ENCODE assay signal across 8 mouse cellular contexts in genomic region chr11:100619485-100619975, GRCm38 (mm10). TPM values are rescaled to one million over a fixed set of nuclear protein-coding genes. Genes with fewer than 3 reads are reported as not detected.
DNase-seq lines count a peak whose midpoint lies in the region; ATAC-seq and TF ChIP-seq lines count a peak whose summit lies in the region.

No protein-coding gene starts in this region.

- peak; percentile 96 for ATAC-seq in forebrain, embryonic 12.5 days (ENCODE audit: low FRiP score)
- peak; percentile 91 for ATAC-seq in liver, postnatal 0 days
- ATAC-seq in neural tube, embryonic 14.5 days (ENCODE audit: low read depth) = peak; percentile 96

- peaks cover 10 to 37% of the 10 kb centered on the region in 2 experiments for H3K36me3 ChIP-seq in CH12.LX (replicated peaks in 1 of 2; ENCODE audit: control insufficient read depth in 1 of 2, insufficient read depth in 1 of 2, low read length in 1 of 2)
- no peaks in the 10 kb centered on the region; the same call in 1 of the 2 replicates for H3K36me3 ChIP-seq in forebrain, embryonic 12.5 days (replicated peaks)
- peaks cover under 1% of the 10 kb centered on the region; the same call in 1 of the 2 replicates for H3K36me3 ChIP-seq in liver, postnatal 0 days (replicated peaks; ENCODE audit: insufficient read depth, low read length)
- no peaks in the 10 kb centered on the region for H3K36me3 ChIP-seq in neural tube, embryonic 14.5 days (ENCODE audit: control insufficient read depth, insufficient read depth, low read length)

- in situ Hi-C loops in CH12.LX (cut with MboI; ENCODE audit: low pct_ligation_motif_present, low pct_unique_long_range_greater_than_20kb, low sequenced_read_pairs) = no loop called here

- peak in 1 of 2 experiments; percentile 74; a peak in 2 of 4 replicates for TF ChIP-seq CTCF in CH12.LX (conservative IDR thresholded peaks at IDR 0.05 in 1 of 2, IDR thresholded peaks at IDR 0.05 in 1 of 2; ENCODE audit: low read depth in 2 of 2, low read length in 2 of 2)
- TF ChIP-seq CTCF in liver, postnatal 0 days (IDR thresholded peaks at IDR 0.05; ENCODE audit: low read depth) = peak; percentile 48

- H3K79me2 ChIP-seq in CH12.LX (replicated peaks; ENCODE audit: control insufficient read depth, extremely low read depth, insufficient read depth, poor library complexity, severe bottlenecking) = peaks cover 49% of the 10 kb centered on the region

- TF ChIP-seq RAD21 in CH12.LX (IDR thresholded peaks at IDR 0.05; ENCODE audit: low read depth, low read length) = no peak; the same call in 1 of the 2 replicates

- peak overlapping the region; percentile 83 to 91 (median 84) for H3K4me3 ChIP-seq in CH12.LX (replicated peaks in 1 of 3; ENCODE audit: low read depth in 2 of 3, low read length in 2 of 3, poor library complexity in 1 of 3)
- H3K4me3 ChIP-seq in forebrain, embryonic 12.5 days (replicated peaks) = peak overlapping the region; percentile 94
- peak overlapping the region; percentile 94 for H3K4me3 ChIP-seq in liver, postnatal 0 days (ENCODE audit: low read depth, low read length)
- H3K4me3 ChIP-seq in neural tube, embryonic 14.5 days (ENCODE audit: low read depth, low read length) = peak overlapping the region; percentile 78

- under 1% methylated on average over 38 of the region's 40 CpGs for WGBS in forebrain, embryonic 12.5 days
- WGBS in large intestine, adult 2 months = under 1% methylated on average over 40 of the region's 40 CpGs
- 3% methylated on average over 40 of the region's 40 CpGs for WGBS in liver, postnatal 0 days (ENCODE audit: insufficient replicate concordance)
- WGBS in neural tube, embryonic 14.5 days = under 1% methylated on average over 40 of the region's 40 CpGs

- intact Hi-C loops in heart, postnatal 10 days (cut with DNase I) = no loop called here

- TF ChIP-seq EP300 in CH12.LX (IDR thresholded peaks at IDR 0.05; ENCODE audit: low read length) = no peak
- TF ChIP-seq EP300 in liver, postnatal 0 days (IDR thresholded peaks at IDR 0.05; ENCODE audit: low read depth) = peak; percentile 31; the same call in 1 of the 2 replicates

- dilution Hi-C loops in CH12.LX (cut with MboI; ENCODE audit: extremely low pct_ligation_motif_present, extremely low pct_unique_long_range_greater_than_20kb, low sequenced_read_pairs) = no loop called here

- H3K27me3 ChIP-seq in CH12.LX (replicated peaks) = no peaks in the 10 kb centered on the region
- no peaks in the 10 kb centered on the region for H3K27me3 ChIP-seq in forebrain, embryonic 12.5 days
- no peaks in the 10 kb centered on the region for H3K27me3 ChIP-seq in liver, postnatal 0 days (ENCODE audit: insufficient read depth, low read length)
- H3K27me3 ChIP-seq in neural tube, embryonic 14.5 days (ENCODE audit: control insufficient read depth, insufficient read depth, low read length) = no peaks in the 10 kb centered on the region

- peak overlapping the region; percentile 87 for H3K27ac ChIP-seq in CH12.LX (ENCODE audit: insufficient read depth, low read depth)
- H3K27ac ChIP-seq in forebrain, embryonic 12.5 days = peak overlapping the region; percentile 92
- peak overlapping the region; percentile 94 for H3K27ac ChIP-seq in liver, postnatal 0 days (ENCODE audit: low read depth)
- H3K27ac ChIP-seq in neural tube, embryonic 14.5 days (ENCODE audit: low read depth, low read length) = peak overlapping the region; percentile 97

- peaks cover 13 to 68% of the 10 kb centered on the region in 2 experiments for H3K4me1 ChIP-seq in CH12.LX (ENCODE audit: control insufficient read depth in 1 of 2, insufficient read depth in 2 of 2)
- peaks cover 36% of the 10 kb centered on the region for H3K4me1 ChIP-seq in forebrain, embryonic 12.5 days
- H3K4me1 ChIP-seq in liver, postnatal 0 days (ENCODE audit: insufficient read depth) = peaks cover 32% of the 10 kb centered on the region
- H3K4me1 ChIP-seq in neural tube, embryonic 14.5 days (ENCODE audit: control insufficient read depth, insufficient read depth, low read length) = peaks cover 23% of the 10 kb centered on the region

- peak overlapping the region; percentile 97 for H3K9ac ChIP-seq in CH12.LX (ENCODE audit: insufficient read depth, low read depth)
- peak overlapping the region; percentile 93 for H3K9ac ChIP-seq in forebrain, embryonic 12.5 days
- H3K9ac ChIP-seq in liver, postnatal 0 days (replicated peaks) = peak overlapping the region; percentile 92
- peak overlapping the region; percentile 93 for H3K9ac ChIP-seq in neural tube, embryonic 14.5 days (replicated peaks; ENCODE audit: low read depth, low read length)

- peak overlapping the region; percentile 78; the same call in 1 of the 2 replicates for H3K4me2 ChIP-seq in CH12.LX (ENCODE audit: insufficient read depth, low read depth, poor library complexity, severe bottlenecking)
- peak overlapping the region; percentile 78 for H3K4me2 ChIP-seq in forebrain, embryonic 12.5 days
- H3K4me2 ChIP-seq in liver, postnatal 0 days (ENCODE audit: low read depth, low read length) = peak overlapping the region; percentile 98
- H3K4me2 ChIP-seq in neural tube, embryonic 14.5 days (ENCODE audit: low read depth, low read length) = peak overlapping the region; percentile 63

- H3K9me3 ChIP-seq in CH12.LX (replicated peaks; ENCODE audit: low read length) = no peaks in the 10 kb centered on the region
- no peaks in the 10 kb centered on the region for H3K9me3 ChIP-seq in forebrain, embryonic 12.5 days
- no peaks in the 10 kb centered on the region for H3K9me3 ChIP-seq in liver, postnatal 0 days (ENCODE audit: low read length)
- no peaks in the 10 kb centered on the region for H3K9me3 ChIP-seq in neural tube, embryonic 14.5 days (ENCODE audit: control insufficient read depth, low read length)

- TF ChIP-seq POLR2A in CH12.LX (IDR thresholded peaks at IDR 0.05; ENCODE audit: low read depth, low read length) = peak; percentile 67; the same call in 1 of the 2 replicates

- DNase-seq in CH12.LX (ENCODE audit: extremely low read depth) = peak; percentile 96
- peak; percentile 89 for DNase-seq in c-Kit-positive CD71-positive TER-119-negative erythroid progenitor cells, embryonic 14.5 days (ENCODE audit: low read depth)
- peak; percentile 96 for DNase-seq in heart, postnatal 10 days
- peak; percentile 69 for DNase-seq in large intestine, adult 2 months (ENCODE audit: low read depth, low spot score)
- peak; percentile 95 for DNase-seq in liver, postnatal 0 days
- peak; percentile 93 for DNase-seq in testis, postnatal 10 days (ENCODE audit: low spot score)

TF ChIP-seq in CH12.LX, 34 proteins besides CTCF, POLR2A, EP300 and RAD21 (continues in another document):
- TF ChIP-seq JUND (conservative IDR thresholded peaks at IDR 0.05; ENCODE audit: low read depth, low read length) (no peak), MEF2A (IDR thresholded peaks at IDR 0.05; ENCODE audit: borderline replicate concordance, low read depth, low read length) (peak; percentile 92), E2F4 (IDR thresholded peaks at IDR 0.05; ENCODE audit: insufficient replicate concordance, low read depth, low read length) (no peak), MAX (IDR thresholded peaks at IDR 0.05; ENCODE audit: low read length) (peak; percentile 80), HCFC1 (IDR thresholded peaks at IDR 0.05; ENCODE audit: low read depth, low read length) (peak; percentile 89), PAX5 (IDR thresholded peaks at IDR 0.05; ENCODE audit: low read length) (no peak), CHD1 (IDR thresholded peaks at IDR 0.05; ENCODE audit: low read depth, low read length) (peak; percentile 89; the same call in 1 of the 2 replicates), POLR2AphosphoS2 (IDR thresholded peaks at IDR 0.05; ENCODE audit: low read depth, low read length) (peak; percentile 92), MXI1 (IDR thresholded peaks at IDR 0.05; ENCODE audit: low read depth, low read length) (peak; percentile 86), ZNF384 (IDR thresholded peaks at IDR 0.05; ENCODE audit: low read depth, low read length) (no peak), TBP (conservative IDR thresholded peaks at IDR 0.05; ENCODE audit: low read depth, low read length) (peak; percentile 79; the same call in 1 of the 2 replicates), NRF1 (IDR thresholded peaks at IDR 0.05; ENCODE audit: low read depth, low read length) (peak; percentile 80), MAFK (IDR thresholded peaks at IDR 0.05; ENCODE audit: insufficient replicate concordance, low read length) (no peak), USF1 (IDR thresholded peaks at IDR 0.05; ENCODE audit: low read depth, low read length) (no peak), ZKSCAN1 (IDR thresholded peaks at IDR 0.05; ENCODE audit: borderline replicate concordance, low read depth, low read length) (no peak)

RNA-seq across cellular contexts. Expression of gene Dnajc7, which starts 0.4 kb away (rescaled TPM):
- 249 and 250 TPM in 2 replicates for total RNA-seq in CH12.LX (2012; rRNA removed)
- total RNA-seq in CH12.LX (2014; rRNA removed) = 123 and 141 TPM in 2 replicates
- 455 and 516 TPM in 2 replicates for polyA plus RNA-seq in CH12.LX (2012; ENCODE audit: insufficient read length, low read depth)
- polyA plus RNA-seq in forebrain, embryonic 12.5 days (2016; fragmentation: Nextera tagmentation; extraction: Ambion mirVana) = 299 and 310 TPM in 2 replicates
- total RNA-seq in heart, postnatal 10 days (2021) = 100 to 1,000 TPM; 199 to 207 TPM
- 53.6 and 60.9 TPM in 2 replicates for polyA plus RNA-seq in large intestine, adult 2 months (2012; rRNA removed)
- polyA plus RNA-seq in liver, postnatal 0 days (2015; fragmentation: Nextera tagmentation; extraction: Ambion mirVana) = 45.1 and 49.1 TPM in 2 replicates
- 109 and 112 TPM in 2 replicates for polyA plus RNA-seq in neural tube, embryonic 14.5 days (2014; fragmentation: Nextera tagmentation; extraction: Ambion mirVana)

RNA-seq across cellular contexts. Expression of gene Nkiras2, which starts 0.5 kb away (rescaled TPM):
- total RNA-seq in CH12.LX (2012; rRNA removed) (59.9 and 70.0 TPM in 2 replicates), CH12.LX (2014; rRNA removed) (46.6 and 53.8 TPM in 2 replicates)
- polyA plus RNA-seq in CH12.LX (2012; ENCODE audit: insufficient read length, low read depth) = 57.9 and 60.0 TPM in 2 replicates
- 87.1 and 90.2 TPM in 2 replicates for polyA plus RNA-seq in forebrain, embryonic 12.5 days (2016; fragmentation: Nextera tagmentation; extraction: Ambion mirVana)
- 10 to 100 TPM; 53.7 to 63.9 TPM for total RNA-seq in heart, postnatal 10 days (2021)
- 88.6 and 112 TPM in 2 replicates for polyA plus RNA-seq in large intestine, adult 2 months (2012; rRNA removed)
- 18.3 and 19.2 TPM in 2 replicates for polyA plus RNA-seq in liver, postnatal 0 days (2015; fragmentation: Nextera tagmentation; extraction: Ambion mirVana)
- 108 and 110 TPM in 2 replicates for polyA plus RNA-seq in neural tube, embryonic 14.5 days (2014; fragmentation: Nextera tagmentation; extraction: Ambion mirVana)

RNA-seq across cellular contexts. Expression of gene Cnp, which starts 44.8 kb away (rescaled TPM):
- 80.2 and 91.6 TPM in 2 replicates for total RNA-seq in CH12.LX (2012; rRNA removed)
- total RNA-seq in CH12.LX (2014; rRNA removed) = 75.9 and 87.8 TPM in 2 replicates
- polyA plus RNA-seq in CH12.LX (2012; ENCODE audit: insufficient read length, low read depth) = 77.7 and 81.2 TPM in 2 replicates
- 19.4 and 23.4 TPM in 2 replicates for polyA plus RNA-seq in forebrain, embryonic 12.5 days (2016; fragmentation: Nextera tagmentation; extraction: Ambion mirVana)
- total RNA-seq in heart, postnatal 10 days (2021) = 1 to 10 TPM; 6.1 to 7.1 TPM
- polyA plus RNA-seq in large intestine, adult 2 months (2012; rRNA removed) = 32.5 and 32.8 TPM in 2 replicates
- polyA plus RNA-seq in liver, postnatal 0 days (2015; fragmentation: Nextera tagmentation; extraction: Ambion mirVana) = 20.2 and 21.9 TPM in 2 replicates
- polyA plus RNA-seq in neural tube, embryonic 14.5 days (2014; fragmentation: Nextera tagmentation; extraction: Ambion mirVana) = 41.1 and 49.3 TPM in 2 replicates

Comparison
In these comparisons a context has a peak if more than half of its experiments do, and no peak if none do; other contexts are left out.
1. Peak in every context shown above with its lines: DNase-seq, ATAC-seq, H3K4me3 ChIP-seq and H3K27ac ChIP-seq.